Mouse (Mus musculus) small intestine, adult 2 months (tissue): ENCODE results near the gene Elmo1.

Experiments used
- CTCF ChIP-seq: fragments of 200-500 bp; IDR thresholded peaks from 2 replicates; pipeline ENCODE4 v1.5.1; 2012; ENCODE audit warnings: low read depth, mild to moderate bottlenecking, control low read depth, inconsistent platforms, low read length, moderate library complexity, mixed read lengths; ENCODE audit not compliant: insufficient replicate concordance, insufficient read length; ENCODE audit errors: extremely low read depth
- POLR2A ChIP-seq: fragments of 200-500 bp; IDR thresholded peaks from 2 replicates; pipeline ENCODE4 v1.6.1; 2012; ENCODE audit warnings: low read depth, mild to moderate bottlenecking, control low read depth, inconsistent platforms, low read length, moderate library complexity

GRCm38 (mm10) chr13:20120723-20121122 lies 30.3 kb downstream of the Elmo1 start:
- TF ChIP-seq CTCF (no peak), POLR2A (no peak)
